In genomic region chr11:103068272-103068671, GRCm38 (mm10) we compare ENCODE assay signal across 20 mouse cellular contexts. TPM values are rescaled to one million over a fixed set of nuclear protein-coding genes. Genes with fewer than 3 reads are reported as not detected.
DNase-seq lines count a peak whose midpoint lies in the region; ATAC-seq and TF ChIP-seq lines count a peak whose summit lies in the region.
"Had no signal": no experiment of that assay in that cellular context is flagged by ENCODE, and none has a peak within 500 bp of the region (broad histone marks: within the 10 kb centered on the region; RNA-seq: fewer than 3 reads in every experiment).

No protein-coding gene starts in this region.

- peaks cover 89% of the 10 kb centered on the region for H3K36me3 ChIP-seq in heart, embryonic 12.5 days
- H3K36me3 ChIP-seq in midbrain, embryonic 10.5 days, result peaks cover 81% of the 10 kb centered on the region

- no peak for ATAC-seq in heart, embryonic 12.5 days (ENCODE audit: insufficient number of reproducible peaks, low FRiP score)
- ATAC-seq: forebrain, embryonic 16.5 days; midbrain, embryonic 15.5 days had no signal

- no peak for DNase-seq in heart, postnatal 25 days (ENCODE audit: low spot score)
- DNase-seq in layer of hippocampus, adult 2 months (ENCODE audit: low spot score in 2 of 2), result peak in 1 of 2 experiments; percentile 9
- no peak for DNase-seq in layer of hippocampus, postnatal 10 days (ENCODE audit: low spot score in 2 of 2)
- DNase-seq in testis, postnatal 10 days (ENCODE audit: low spot score), result peak; percentile 37
- no peak for DNase-seq in testis, postnatal 14 days (ENCODE audit: low spot score)
- no peak for DNase-seq in midbrain, embryonic 10.5 days (ENCODE audit: low spot score)
- DNase-seq: adrenal gland, adult 8-10 months; kidney, adult 8-10 months; left cerebral cortex, postnatal 4 days; lung, postnatal 10 days; right cerebral cortex, postnatal 25 days had no signal

- no peak overlapping the region for H3K4me3 ChIP-seq in heart, embryonic 12.5 days
- no peak overlapping the region for H3K4me3 ChIP-seq in layer of hippocampus, adult 2 months
- H3K4me3 ChIP-seq in midbrain, embryonic 10.5 days, result no peak overlapping the region
- H3K4me3 ChIP-seq: hindbrain, embryonic 12.5 days; left cerebral cortex, adult 2 months; megakaryocyte, embryonic 14.5 days; midbrain, embryonic 15.5 days; neural tube, embryonic 15.5 days; stomach, embryonic 15.5 days had no signal

- H3K27me3 ChIP-seq in heart, embryonic 12.5 days (replicated peaks), result no peaks in the 10 kb centered on the region
- H3K27me3 ChIP-seq in midbrain, embryonic 10.5 days (ENCODE audit: low read depth, poor library complexity, severe bottlenecking), result no peaks in the 10 kb centered on the region
- H3K27me3 ChIP-seq: hindbrain, embryonic 12.5 days; megakaryocyte, embryonic 14.5 days; midbrain, embryonic 15.5 days; neural tube, embryonic 15.5 days; stomach, embryonic 15.5 days had no signal

- no peak overlapping the region for H3K9ac ChIP-seq in heart, embryonic 12.5 days
- H3K9ac ChIP-seq: hindbrain, embryonic 12.5 days; midbrain, embryonic 15.5 days; neural tube, embryonic 15.5 days; stomach, embryonic 15.5 days had no signal

- no peaks in the 10 kb centered on the region for H3K9me3 ChIP-seq in heart, embryonic 12.5 days (replicated peaks)
- H3K9me3 ChIP-seq in midbrain, embryonic 10.5 days (replicated peaks), result no peaks in the 10 kb centered on the region
- H3K9me3 ChIP-seq: hindbrain, embryonic 12.5 days; megakaryocyte, embryonic 14.5 days; midbrain, embryonic 15.5 days; neural tube, embryonic 15.5 days; stomach, embryonic 15.5 days had no signal

- peaks cover 19% of the 10 kb centered on the region for H3K4me1 ChIP-seq in heart, embryonic 12.5 days (replicated peaks)
- no peaks in the 10 kb centered on the region for H3K4me1 ChIP-seq in midbrain, embryonic 10.5 days
- H3K4me1 ChIP-seq: hindbrain, embryonic 12.5 days; megakaryocyte, embryonic 14.5 days; midbrain, embryonic 15.5 days; neural tube, embryonic 15.5 days; stomach, embryonic 15.5 days had no signal

- H3K4me2 ChIP-seq in heart, embryonic 12.5 days, result no peak overlapping the region
- H3K4me2 ChIP-seq: hindbrain, embryonic 12.5 days; liver, embryonic 11.5 days; midbrain, embryonic 15.5 days; neural tube, embryonic 15.5 days; stomach, embryonic 15.5 days had no signal

- peak overlapping the region; percentile 35; the same call in 1 of the 2 replicates for H3K27ac ChIP-seq in heart, embryonic 12.5 days (ENCODE audit: poor library complexity, severe bottlenecking)
- H3K27ac ChIP-seq in layer of hippocampus, adult 2 months, result peak overlapping the region; percentile 43; the same call in 1 of the 2 replicates
- H3K27ac ChIP-seq in midbrain, embryonic 10.5 days (replicated peaks), result no peak overlapping the region
- H3K27ac ChIP-seq: hindbrain, embryonic 12.5 days; midbrain, embryonic 15.5 days; neural tube, embryonic 15.5 days; stomach, embryonic 15.5 days had no signal

- intact Hi-C loops in heart, postnatal 25 days (cut with DNase I), result no loop called here

- 84% methylated on average over 4 of the region's 4 CpGs for WGBS in heart, embryonic 12.5 days
- 90% methylated on average over 4 of the region's 4 CpGs for whole genome bisulfite sequencing in midbrain, embryonic 10.5 days

- no peak for TF ChIP-seq CTCF in layer of hippocampus, adult 2 months (conservative IDR thresholded peaks at IDR 0.05)

RNA-seq across cellular contexts. Expression of gene Plcd3, which starts 33.2 kb away (rescaled TPM):
- 5.8 and 6.6 TPM in 2 replicates for polyA plus RNA-seq in heart, embryonic 12.5 days (2016; fragmentation: Nextera tagmentation; extraction: Ambion mirVana)
- total RNA-seq in heart, postnatal 25 days (2021), result 10 to 100 TPM; 14.7 to 16.3 TPM
- 10 to 100 TPM in 1 of 2 experiments, 1 to 10 TPM in 1; 9.3 to 10.2 TPM for total RNA-seq in layer of hippocampus, adult 2 months (2021)
- 10 to 100 TPM; 13.4 to 13.7 TPM for total RNA-seq in layer of hippocampus, postnatal 10 days (2021)
- 1.4 TPM in 2 replicates for polyA plus RNA-seq in midbrain, embryonic 10.5 days (2016; fragmentation: Nextera tagmentation; extraction: Ambion mirVana)

RNA-seq across cellular contexts. Expression of gene Acbd4, which starts 33.2 kb away (rescaled TPM):
- 13.5 and 13.8 TPM in 2 replicates for polyA plus RNA-seq in heart, embryonic 12.5 days (2016; fragmentation: Nextera tagmentation; extraction: Ambion mirVana)
- 10 to 100 TPM; 36.7 to 39.0 TPM for total RNA-seq in heart, postnatal 25 days (2021)
- total RNA-seq in layer of hippocampus, adult 2 months (2021), result 10 to 100 TPM; 87.1 to 91.0 TPM
- 10 to 100 TPM; 63.1 to 66.1 TPM for total RNA-seq in layer of hippocampus, postnatal 10 days (2021)
- polyA plus RNA-seq in midbrain, embryonic 10.5 days (2016; fragmentation: Nextera tagmentation; extraction: Ambion mirVana), result 10.7 and 12.5 TPM in 2 replicates

RNA-seq across cellular contexts. Expression of gene Dcakd, which starts 40.1 kb away (rescaled TPM):
- polyA plus RNA-seq in heart, embryonic 12.5 days (2016; fragmentation: Nextera tagmentation; extraction: Ambion mirVana), result 94.1 and 95.2 TPM in 2 replicates
- 10 to 100 TPM; 83.5 to 84.3 TPM for total RNA-seq in heart, postnatal 25 days (2021)
- total RNA-seq in layer of hippocampus, adult 2 months (2021), result 10 to 100 TPM; 77.1 to 80.3 TPM
- total RNA-seq in layer of hippocampus, postnatal 10 days (2021), result 100 to 1,000 TPM; 117 to 118 TPM
- 265 and 287 TPM in 2 replicates for polyA plus RNA-seq in midbrain, embryonic 10.5 days (2016; fragmentation: Nextera tagmentation; extraction: Ambion mirVana)

RNA-seq across cellular contexts. Expression of gene Nmt1, which starts 40.3 kb away (rescaled TPM):
- 46.9 and 50.4 TPM in 2 replicates for polyA plus RNA-seq in heart, embryonic 12.5 days (2016; fragmentation: Nextera tagmentation; extraction: Ambion mirVana)
- total RNA-seq in heart, postnatal 25 days (2021), result 10 to 100 TPM; 65.2 to 66.1 TPM
- 100 to 1,000 TPM; 169 to 173 TPM for total RNA-seq in layer of hippocampus, adult 2 months (2021)
- total RNA-seq in layer of hippocampus, postnatal 10 days (2021), result 10 to 100 TPM; 79.7 to 87.3 TPM
- polyA plus RNA-seq in midbrain, embryonic 10.5 days (2016; fragmentation: Nextera tagmentation; extraction: Ambion mirVana), result 57.3 and 61.8 TPM in 2 replicates

RNA-seq across cellular contexts. Expression of gene Hexim1, which starts 47.8 kb away (rescaled TPM):
- polyA plus RNA-seq in heart, embryonic 12.5 days (2016; fragmentation: Nextera tagmentation; extraction: Ambion mirVana), result 2.8 and 3.0 TPM in 2 replicates
- total RNA-seq in heart, postnatal 25 days (2021), result 10 to 100 TPM; 17.5 to 18.8 TPM
- 10 to 100 TPM; 48.5 to 50.8 TPM for total RNA-seq in layer of hippocampus, adult 2 months (2021)
- total RNA-seq in layer of hippocampus, postnatal 10 days (2021), result 10 to 100 TPM; 38.0 to 38.7 TPM
- 2.3 and 2.7 TPM in 2 replicates for polyA plus RNA-seq in midbrain, embryonic 10.5 days (2016; fragmentation: Nextera tagmentation; extraction: Ambion mirVana)
